Mouse (Mus musculus) regulatory T cell (primary cell): ENCODE measurements at regions not wholly inside any gene's neighbourhood (a gene's known extent, or its start where the extent isn't known, plus 50 kb on each side); places are given as distances from the start of the nearest gene placed in this dataset.
"Not testable (repeated sequence)": the region's sequence is repeated elsewhere in the genome, so short reads cannot be mapped to it uniquely, and the experiment has no call there.

Experiments used
- in situ Hi-C: fragments of 300-600 bp; cut with MboI, MseI; formaldehyde crosslinking; loops from one replicate; pipeline ENCODE4 v1.15.1; 2025; ENCODE audit warnings: high pct_unique_total_duplicates

- in situ Hi-C loops = no loop called here
Measured at GRCm38 (mm10) chr10:96408250-96408649, 208.6 kb upstream of the Btg1 start.

DNA sequence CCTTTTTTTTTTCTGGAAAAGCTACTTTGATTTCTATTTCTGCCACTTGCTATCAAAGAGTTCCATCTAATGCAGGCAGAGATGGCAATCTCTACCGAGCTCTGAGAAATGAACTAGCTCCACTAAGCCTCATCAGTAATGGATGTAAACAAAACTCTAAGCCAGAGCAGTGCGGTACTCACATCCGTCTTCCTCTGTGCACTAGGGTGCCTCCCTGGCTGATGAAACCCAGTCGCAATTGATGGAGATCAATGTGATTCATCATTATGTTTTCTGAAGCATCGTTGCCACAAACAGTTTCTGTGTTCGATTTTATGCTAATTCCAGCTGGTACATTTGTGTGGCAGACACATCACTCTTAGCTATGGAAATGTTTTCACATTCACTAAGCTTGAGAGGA, 206.8 kb upstream of the Btg1 start:
- in situ Hi-C loops = loop anchor here (5.0 kb wide), 1 partner anchor 42 kb away; no protein-coding TSS in a partner anchor

- in situ Hi-C loops = loop anchor here (5.0 kb wide), 1 partner anchor 37 kb away; no protein-coding TSS in a partner anchor
Measured at GRCm38 (mm10) chr10:96414807-96415206, 202.0 kb upstream of the Btg1 start.

GRCm38 (mm10) chr10:96421506-96421905, 195.3 kb upstream of the Btg1 start:
- in situ Hi-C loops = not testable (repeated sequence)

GRCm38 (mm10) chr10:96427407-96427806, 189.4 kb upstream of the Btg1 start:
- in situ Hi-C loops = loop anchor here (25.0 kb wide), 1 partner anchor 1540 kb away; no protein-coding TSS in a partner anchor

GRCm38 (mm10) chr10:96430142-96430541, 186.7 kb upstream of the Btg1 start:
- in situ Hi-C loops = loop anchor here (25.0 kb wide), 1 partner anchor 1543 kb away; no protein-coding TSS in a partner anchor

- in situ Hi-C loops = loop anchor here (25.0 kb wide), 1 partner anchor 1548 kb away; no protein-coding TSS in a partner anchor
Measured at GRCm38 (mm10) chr10:96435109-96435508, 181.7 kb upstream of the Btg1 start.

GRCm38 (mm10) chr10:96438398-96439103, 178.3 kb upstream of the Btg1 start:
- in situ Hi-C loops = loop anchor here (25.0 kb wide), 1 partner anchor 1551 kb away; no protein-coding TSS in a partner anchor

GRCm38 (mm10) chr10:96442165-96442564, 174.6 kb upstream of the Btg1 start:
- in situ Hi-C loops = loop anchor here (25.0 kb wide), 1 partner anchor 1555 kb away; no protein-coding TSS in a partner anchor

- in situ Hi-C loops = loop anchor here (5.0 kb wide), 1 partner anchor 38 kb away; no protein-coding TSS in a partner anchor
Measured at GRCm38 (mm10) chr10:96450266-96450665, 166.5 kb upstream of the Btg1 start.

DNA sequence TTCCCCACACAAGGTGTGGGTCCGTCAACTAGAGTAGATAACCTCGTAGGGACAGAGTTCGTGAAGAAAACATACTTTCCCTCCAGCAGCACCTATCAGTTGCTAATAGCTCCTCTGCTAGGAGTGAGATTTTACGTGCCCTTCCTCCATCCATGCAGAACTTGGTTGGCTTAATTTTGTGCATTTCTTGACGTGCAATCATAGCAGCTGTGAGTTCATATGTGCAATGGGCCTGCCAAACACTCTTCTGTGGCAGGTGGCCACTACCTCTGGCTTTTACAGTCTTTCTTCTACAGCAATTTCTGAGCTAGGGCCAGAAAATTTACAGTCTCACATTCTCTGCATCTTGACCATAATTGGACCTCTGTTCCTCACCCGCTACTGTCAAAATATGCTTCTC, 161.9 kb upstream of the Btg1 start:
- in situ Hi-C loops = loop anchor here (5.0 kb wide), 2 partner anchors 43 to 102 kb away; no protein-coding TSS in a partner anchor

DNA sequence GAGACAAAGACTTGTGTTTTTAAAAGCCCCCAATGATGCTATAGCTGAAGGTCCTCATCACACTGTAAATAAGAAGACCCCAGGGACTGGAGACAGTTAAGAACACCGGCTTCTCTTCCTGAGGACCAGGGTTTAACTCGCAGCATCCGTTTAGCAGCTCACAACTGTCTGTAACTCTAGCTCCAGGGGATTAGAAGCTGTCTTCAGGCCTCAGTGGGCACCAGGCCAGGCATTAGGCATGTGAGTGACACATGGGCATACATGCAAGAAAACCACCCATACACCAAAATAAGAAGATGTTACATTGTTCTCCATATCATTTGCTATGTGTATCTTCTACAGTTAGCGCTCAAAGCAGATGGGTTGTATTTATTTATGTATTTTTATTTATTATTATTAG, 158.3 kb upstream of the Btg1 start:
- in situ Hi-C loops = loop anchor here (5.0 kb wide), 1 partner anchor 99 kb away; no protein-coding TSS in a partner anchor

GRCm38 (mm10) chr10:96459186-96459585, 157.6 kb upstream of the Btg1 start:
- in situ Hi-C loops = loop anchor here (5.0 kb wide), 1 partner anchor 98 kb away; no protein-coding TSS in a partner anchor

DNA sequence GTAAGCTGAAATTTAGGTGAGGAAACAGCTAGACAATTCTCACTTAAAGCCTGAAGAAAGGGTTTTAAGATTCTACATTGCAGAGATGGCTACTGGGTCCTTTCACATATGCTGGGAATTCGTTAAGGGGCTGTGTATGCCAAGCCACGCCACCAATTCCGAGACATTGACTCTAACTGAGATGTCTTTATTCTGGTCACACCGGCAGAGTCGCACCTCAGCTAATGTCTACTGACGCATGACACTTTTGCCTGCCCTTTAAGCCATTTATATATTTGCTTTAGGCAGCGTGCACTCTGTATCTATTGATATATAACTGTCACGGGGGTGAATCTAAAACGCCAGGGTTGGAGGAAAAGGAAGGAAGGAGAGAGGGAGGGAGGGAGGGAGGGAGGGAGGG, 156.7 kb upstream of the Btg1 start:
- in situ Hi-C loops = loop anchor here (5.0 kb wide), 1 partner anchor 243 kb away; no protein-coding TSS in a partner anchor

- in situ Hi-C loops = loop anchor here (5.0 kb wide), 1 partner anchor 243 kb away; no protein-coding TSS in a partner anchor
Measured at GRCm38 (mm10) chr10:96460617-96461338, 156.0 kb upstream of the Btg1 start.

- in situ Hi-C loops = no loop called here
Measured at GRCm38 (mm10) chr10:96465967-96466366, 150.8 kb upstream of the Btg1 start.

DNA sequence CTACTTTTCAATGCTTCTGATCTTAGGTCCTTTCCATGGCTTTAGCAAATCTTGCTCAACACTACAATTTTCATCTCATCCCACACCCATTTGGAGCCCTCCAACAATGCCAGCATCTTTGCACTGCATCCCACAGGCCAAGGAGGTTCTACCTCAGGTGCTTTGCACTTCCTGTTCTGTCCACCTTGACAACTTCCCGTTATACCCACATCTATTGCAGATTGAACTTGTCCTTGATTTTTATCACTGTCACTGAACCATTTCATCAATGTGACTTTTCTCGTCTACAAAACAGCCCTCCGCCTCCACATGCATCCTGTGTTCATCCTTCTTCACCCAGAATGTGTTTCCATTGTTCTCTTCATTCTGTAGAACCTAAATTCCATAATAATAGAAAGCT, 150.0 kb upstream of the Btg1 start:
- in situ Hi-C loops = no loop called here

DNA sequence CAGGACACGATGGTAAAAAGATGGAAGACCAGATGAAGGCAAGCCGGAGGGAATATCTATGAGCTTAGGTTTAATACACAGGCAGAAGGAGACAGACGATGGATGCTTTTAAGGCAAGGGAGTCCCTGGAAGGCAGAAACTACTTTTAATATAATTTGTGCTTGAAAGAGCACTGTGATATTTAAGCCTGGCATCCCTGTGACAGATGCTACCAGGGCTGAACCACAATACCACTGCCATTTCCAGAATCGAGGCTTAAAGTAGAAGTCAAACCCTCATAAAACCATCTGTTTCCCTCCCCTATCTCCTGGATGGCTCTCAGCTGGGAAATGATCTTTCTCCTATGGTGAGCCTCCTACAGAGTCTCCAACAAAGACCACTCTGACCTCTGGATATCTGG, 149.1 kb upstream of the Btg1 start:
- in situ Hi-C loops = no loop called here

- in situ Hi-C loops = loop anchor here (5.0 kb wide), 1 partner anchor 136 kb away; no protein-coding TSS in a partner anchor
Measured at GRCm38 (mm10) chr10:96471523-96471922, 145.3 kb upstream of the Btg1 start.

DNA sequence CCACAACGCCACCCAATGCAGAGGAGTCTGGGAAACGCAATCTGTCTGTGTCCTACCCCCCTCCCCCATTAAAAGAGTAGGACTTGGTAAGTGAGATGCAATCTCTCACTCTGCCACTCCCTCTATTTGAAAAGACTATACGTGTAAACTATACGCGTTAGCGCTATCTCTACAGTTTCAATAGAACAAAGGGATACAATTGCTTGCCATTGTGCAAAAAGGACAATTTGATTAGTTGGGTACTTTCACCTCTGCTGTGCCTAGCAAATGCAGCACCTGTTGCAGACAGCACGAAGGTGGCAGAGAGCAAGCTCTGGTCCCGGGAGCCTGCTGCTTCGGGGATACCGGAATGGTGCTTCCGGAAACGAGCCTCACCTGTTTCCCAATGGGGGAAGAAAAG, 137.5 kb upstream of the Btg1 start:
- in situ Hi-C loops = no loop called here

DNA sequence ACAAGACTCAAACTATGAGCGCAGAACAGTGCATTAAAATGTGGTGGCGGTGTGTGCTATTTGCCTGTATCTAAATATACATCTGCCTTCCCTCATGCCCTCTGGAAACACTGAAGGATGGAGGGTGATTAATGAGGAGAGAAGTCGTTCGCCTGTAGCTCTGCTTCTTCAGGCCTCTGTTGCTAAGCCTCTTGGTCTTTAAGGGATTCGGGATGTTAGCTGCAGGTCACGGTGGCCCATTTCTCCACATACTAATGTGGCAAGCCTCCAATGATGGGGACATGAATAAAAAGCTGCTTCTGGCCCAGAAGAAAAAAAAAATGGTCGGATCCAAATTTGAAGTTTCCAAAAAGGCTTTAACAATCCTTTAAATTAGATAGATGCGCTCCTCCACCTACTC, 137.0 kb upstream of the Btg1 start:
- in situ Hi-C loops = loop anchor here (5.0 to 10.0 kb wide), 2 partner anchors 53 to 835 kb away; no protein-coding TSS in a partner anchor
